Mouse (Mus musculus) forebrain, embryonic 13.5 days (tissue): Measurements from ENCODE around the gene Tmem128. TPM values are rescaled to one million over a fixed set of nuclear protein-coding genes. Genes with fewer than 3 reads are reported as not detected.
A peak's percentile ranks its signal among the peaks of the same experiment; 100 is the strongest.

ENCODE experiments used
- ATAC-seq: fragments of 200-750 bp; cut with Nextera tagmentation; 2 replicates; pipeline ENCODE4 v1.8.0; 2017
- H3K27ac ChIP-seq: fragments of 300-500 bp; sonication (generic); 2 replicates; pipeline ENCODE4 v1.5.1; 2015; ENCODE audit warnings: inconsistent platforms, mild to moderate bottlenecking, moderate library complexity
- H3K27me3 ChIP-seq: fragments of 300-500 bp; sonication (generic); 2 replicates; pipeline ENCODE4 v1.6.1; 2015; ENCODE audit warnings: mild to moderate bottlenecking, inconsistent platforms
- H3K36me3 ChIP-seq: fragments of 300-500 bp; sonication (generic); 2 replicates; pipeline ENCODE4 v1.6.1; 2015; ENCODE audit warnings: mild to moderate bottlenecking, inconsistent platforms; ENCODE audit not compliant: poor library complexity, severe bottlenecking
- H3K4me1 ChIP-seq: fragments of 300-500 bp; sonication (generic); 2 replicates; pipeline ENCODE4 v1.6.1; 2015; ENCODE audit warnings: inconsistent platforms
- H3K4me2 ChIP-seq: fragments of 300-500 bp; sonication (generic); 2 replicates; pipeline ENCODE4 v1.6.1; 2015; ENCODE audit warnings: inconsistent platforms, mild to moderate bottlenecking, moderate library complexity
- H3K4me3 ChIP-seq: fragments of 300-500 bp; sonication (generic); 2 replicates; pipeline ENCODE4 v1.5.1; 2015; ENCODE audit warnings: mild to moderate bottlenecking, inconsistent platforms
- H3K9ac ChIP-seq: fragments of 300-500 bp; sonication (generic); 2 replicates; pipeline ENCODE4 v1.6.1; 2015; ENCODE audit warnings: mild to moderate bottlenecking, inconsistent platforms
- H3K9me3 ChIP-seq: fragments of 300-500 bp; sonication (generic); replicated peaks from 2 replicates; pipeline ENCODE4 v1.6.1; 2016; ENCODE audit warnings: inconsistent platforms
- WGBS: fragments of 180-500 bp; shearing (Covaris S2); methylation state at CpG from one replicate; pipeline ENCODE4 v1.1.7; 2015; 5-methylcytosine and 5-hydroxymethylcytosine counted together
- polyA plus RNA-seq: library from polyadenylated mRNA; unstranded; fragments of >200 nt; fragmentation: Nextera tagmentation; extraction: Ambion mirVana; gene quantifications from 2 replicates; pipeline ENCODE4 v1.2.1, GENCODE M21; 2015

Tmem128 gene
- 99.2 and 110 TPM in 2 replicates for polyA plus RNA-seq

DNA sequence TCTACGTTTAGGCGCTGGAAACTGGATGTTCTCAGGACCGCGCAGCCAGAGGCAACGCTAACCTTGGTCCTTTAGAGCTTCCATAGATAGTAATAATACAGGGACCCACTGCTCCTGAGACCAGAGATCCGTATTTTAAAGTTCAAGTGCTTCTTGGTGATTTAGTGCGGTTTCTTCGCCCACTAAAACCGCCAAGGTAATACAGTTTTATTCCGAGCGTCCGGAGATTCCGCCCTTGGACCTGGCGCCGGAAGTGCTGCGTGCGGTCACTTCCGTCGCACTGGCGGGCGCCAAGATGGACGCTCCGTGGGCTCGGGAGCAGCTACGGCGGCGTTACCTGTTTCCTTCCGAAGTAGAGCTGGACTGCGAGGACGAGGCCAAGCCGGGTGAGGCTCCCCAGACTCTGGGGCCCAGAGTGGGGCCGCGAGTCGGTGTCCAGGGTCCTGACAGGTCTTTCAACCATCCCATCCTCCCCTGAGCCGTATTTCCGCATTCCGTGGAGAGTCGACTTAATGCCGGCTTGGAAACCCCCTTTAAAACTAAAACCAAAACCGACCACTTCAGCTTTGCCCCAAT is at the start of gene Tmem128:
Gene Tmem128, plus strand, starts transcription at position 79 of the 576 bp plus-strand sequence.
- H3K4me3 ChIP-seq = peak within 1 kb of the TSS; percentile 86
- under 1% methylated on average over 40 of the region's 40 CpGs for WGBS
- peak within 1 kb of the TSS; percentile 89 for H3K9ac ChIP-seq
- peak within 1 kb of the TSS; percentile 75 for H3K4me2 ChIP-seq
- peak; percentile 85 for ATAC-seq
- H3K9me3 ChIP-seq = no peaks in the 10 kb centered on the region
- peak within 1 kb of the TSS; percentile 74 for H3K27ac ChIP-seq
- peaks cover 8% of the 10 kb centered on the region for H3K4me1 ChIP-seq
- H3K27me3 ChIP-seq = no peaks in the 10 kb centered on the region
- H3K36me3 ChIP-seq = peaks cover 29% of the 10 kb centered on the region

DNA sequence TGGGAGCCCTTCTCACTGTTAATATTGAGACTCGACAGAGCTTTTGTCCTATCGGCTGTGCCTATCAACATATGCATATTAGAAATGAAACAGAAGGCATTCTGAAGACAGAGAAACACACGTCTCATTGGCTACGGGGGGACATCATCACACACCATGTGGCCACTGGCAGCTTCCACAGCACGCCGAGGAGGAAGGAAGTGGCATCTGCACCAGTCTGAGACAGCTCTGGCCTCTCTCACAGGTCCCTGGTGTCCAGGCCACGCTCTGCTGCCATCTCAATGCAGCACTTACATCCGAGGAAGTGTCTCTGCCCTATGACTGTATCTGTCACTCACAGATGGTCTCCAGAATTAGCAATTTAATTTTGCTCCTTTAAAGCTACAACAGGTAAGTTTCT is 48.3 kb upstream of the Tmem128 start:
- Histone ChIP-seq H3K4me2 (no peak overlapping the region), H3K27ac (no peak overlapping the region), H3K9ac (no peak overlapping the region), H3K4me1 (no peaks in the 10 kb centered on the region), H3K9me3 (no peaks in the 10 kb centered on the region), H3K36me3 (peaks cover 88% of the 10 kb centered on the region), H3K27me3 (no peaks in the 10 kb centered on the region), H3K4me3 (no peak overlapping the region)
- no peak for ATAC-seq
- 88% methylated on average over 8 of the region's 8 CpGs for WGBS

DNA sequence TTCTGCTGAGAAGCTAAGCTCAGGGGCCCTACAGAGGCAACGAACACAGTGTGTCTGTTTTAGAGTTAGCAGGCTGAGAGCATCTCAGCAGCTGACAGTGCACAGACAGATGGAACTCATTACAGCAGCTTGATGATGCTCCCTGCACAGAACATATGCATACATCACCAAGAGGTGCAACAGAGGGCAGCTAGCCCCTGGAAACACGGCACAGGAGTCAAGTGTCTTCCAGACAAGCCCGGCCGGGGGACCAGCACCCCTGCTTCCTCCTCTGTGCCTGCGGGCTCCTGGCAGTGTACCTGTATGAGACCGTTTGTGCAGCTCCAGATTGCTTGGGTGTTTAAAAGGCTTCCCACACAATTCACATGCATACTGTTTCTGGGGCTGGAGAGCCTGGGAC is 47.0 kb upstream of the Tmem128 start:
- H3K4me2 ChIP-seq = no peak overlapping the region
- H3K4me1 ChIP-seq = no peaks in the 10 kb centered on the region
- no peaks in the 10 kb centered on the region for H3K27me3 ChIP-seq
- H3K27ac ChIP-seq = no peak overlapping the region
- no peak overlapping the region for H3K4me3 ChIP-seq
- no peaks in the 10 kb centered on the region for H3K9me3 ChIP-seq
- no peak overlapping the region for H3K9ac ChIP-seq
- 84% methylated on average over 6 of the region's 6 CpGs for WGBS
- H3K36me3 ChIP-seq = peaks cover 89% of the 10 kb centered on the region
- ATAC-seq = no peak

DNA sequence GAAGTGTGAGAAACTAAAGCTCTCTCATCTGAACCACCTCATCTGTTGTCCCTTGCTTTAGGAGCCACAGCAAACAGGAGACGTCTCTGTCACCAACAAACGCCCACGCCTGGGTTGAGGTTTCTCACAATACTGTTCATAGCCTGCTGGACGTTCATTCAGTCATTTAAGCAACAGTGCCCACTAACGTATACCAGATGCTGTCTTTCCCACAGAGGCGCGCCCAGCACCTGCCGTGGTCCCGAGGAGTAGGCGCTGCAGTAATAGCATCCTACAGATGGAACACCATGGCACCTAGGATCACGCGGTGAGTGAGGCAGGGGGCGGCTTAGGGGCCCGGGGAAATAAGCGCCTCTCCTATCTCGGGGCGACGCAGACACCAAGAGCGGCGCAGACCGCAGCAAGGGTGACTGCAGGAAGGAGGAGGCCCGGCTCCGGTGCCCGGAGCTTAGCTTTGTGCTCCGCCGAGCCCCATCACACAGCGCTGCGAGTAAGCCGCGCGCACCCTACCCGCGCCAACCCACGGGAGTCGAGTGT is 40.1 kb upstream of the Tmem128 start:
- peak overlapping the region; percentile 92 for H3K4me2 ChIP-seq
- H3K27ac ChIP-seq = peak overlapping the region; percentile 70
- peaks cover 33% of the 10 kb centered on the region for H3K36me3 ChIP-seq
- H3K27me3 ChIP-seq = no peaks in the 10 kb centered on the region
- H3K4me3 ChIP-seq = peak overlapping the region; percentile 93
- peak overlapping the region; percentile 90 for H3K9ac ChIP-seq
- peak; percentile 86 for ATAC-seq
- peaks cover 28% of the 10 kb centered on the region for H3K4me1 ChIP-seq
- WGBS = 1% methylated on average over 35 of the region's 35 CpGs
- no peaks in the 10 kb centered on the region for H3K9me3 ChIP-seq

DNA sequence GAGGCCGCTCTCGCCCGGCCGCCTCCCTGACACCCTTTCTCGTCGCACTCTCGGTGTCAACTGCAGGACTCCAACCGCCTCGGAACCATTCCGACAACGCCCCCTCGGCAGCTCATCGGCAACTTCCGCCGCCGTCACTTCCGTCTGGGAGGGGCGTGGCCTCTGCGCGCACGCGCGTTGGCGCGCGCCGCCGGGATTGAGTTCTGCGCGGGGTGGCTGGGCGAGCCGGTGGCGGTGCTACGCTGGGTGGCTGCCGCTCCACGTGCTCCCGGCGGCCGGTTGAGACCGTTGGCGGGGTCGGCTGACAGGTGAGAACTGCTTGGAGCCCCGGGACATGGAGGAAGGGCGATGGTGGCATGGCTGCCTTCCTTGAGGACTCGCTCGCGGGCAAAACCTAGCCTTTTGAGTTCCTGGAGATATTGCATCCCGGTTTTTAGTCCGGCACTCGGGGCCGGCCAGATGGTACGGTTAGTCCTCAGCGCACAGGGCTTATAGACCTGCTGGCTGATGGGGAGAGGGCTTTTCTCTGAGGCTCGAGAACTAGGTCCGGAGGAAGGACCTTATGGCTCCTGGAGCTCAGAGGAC is 39.6 kb upstream of the Tmem128 start, which contains the start of the genes Zbtb49 and Lyar:
Gene Zbtb49, minus strand, starts transcription at position 130 of the 585 bp plus-strand sequence.
Gene Lyar, plus strand, starts transcription at position 143 of the 585 bp plus-strand sequence.
- Histone ChIP-seq H3K36me3 (peaks cover 33% of the 10 kb centered on the region), H3K27me3 (no peaks in the 10 kb centered on the region), H3K4me3 (peak within 1 kb of the TSS; percentile 93), H3K4me2 (peak within 1 kb of the TSS; percentile 92), H3K27ac (peak within 1 kb of the TSS; percentile 70), H3K9me3 (no peaks in the 10 kb centered on the region), H3K9ac (peak within 1 kb of the TSS; percentile 90), H3K4me1 (peaks cover 28% of the 10 kb centered on the region)
- WGBS = under 1% methylated on average over 54 of the region's 55 CpGs
- ATAC-seq = peak; percentile 94

DNA sequence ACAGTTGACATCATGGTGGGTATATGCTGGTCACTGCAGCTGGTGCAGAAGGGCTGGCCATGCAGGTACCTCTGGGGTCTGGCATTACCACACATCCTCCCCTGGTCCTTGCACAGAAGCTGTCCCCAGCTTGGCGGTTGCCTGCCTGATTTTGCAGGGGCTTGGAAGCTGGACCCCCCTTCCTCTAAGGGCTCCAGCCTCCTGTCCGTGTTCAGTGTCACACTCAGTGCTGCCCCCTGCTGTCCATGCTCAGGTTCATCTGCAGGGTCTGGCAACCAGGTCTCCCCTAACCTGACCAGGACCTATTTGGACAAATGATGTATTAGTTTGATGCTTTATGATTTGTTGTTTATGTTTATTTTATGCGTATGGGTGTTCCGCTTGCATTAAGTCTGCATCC is 24.6 kb upstream of the Tmem128 start:
- H3K27ac ChIP-seq = no peak overlapping the region
- no peaks in the 10 kb centered on the region; the same call in 1 of the 2 replicates for H3K9me3 ChIP-seq
- H3K36me3 ChIP-seq = peaks cover 57% of the 10 kb centered on the region
- H3K4me1 ChIP-seq = no peaks in the 10 kb centered on the region
- ATAC-seq = no peak
- no peak overlapping the region for H3K9ac ChIP-seq
- H3K4me3 ChIP-seq = no peak overlapping the region
- H3K4me2 ChIP-seq = no peak overlapping the region
- 64% methylated on average over 4 of the region's 4 CpGs for WGBS
- no peaks in the 10 kb centered on the region for H3K27me3 ChIP-seq

DNA sequence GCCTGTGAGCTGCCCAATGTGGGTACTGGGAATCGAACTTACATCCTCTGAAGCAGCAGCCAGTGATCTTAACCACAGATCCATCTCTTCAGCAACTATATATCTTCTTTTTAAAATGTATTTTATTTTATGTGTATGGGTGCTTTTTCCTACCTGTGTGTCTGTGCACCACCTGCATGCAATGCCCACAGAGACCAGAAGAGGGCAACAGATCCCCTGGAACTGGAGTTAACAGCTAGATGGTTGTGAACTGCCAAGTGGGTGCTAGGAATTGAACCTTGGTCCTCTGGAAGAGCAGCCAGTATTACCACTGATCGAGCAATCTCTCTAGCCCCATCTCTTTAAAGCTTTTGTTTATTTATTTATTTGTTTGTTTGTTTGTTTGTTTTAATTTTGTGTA is 23.4 kb upstream of the Tmem128 start:
- Histone ChIP-seq H3K27ac (no peak overlapping the region), H3K27me3 (no peaks in the 10 kb centered on the region), H3K9me3 (no peaks in the 10 kb centered on the region; the same call in 1 of the 2 replicates), H3K4me1 (0 out of 2 replicates have a peak, but pooled peaks cover 4% of the 10 kb centered on the region), H3K4me2 (no peak overlapping the region), H3K4me3 (no peak overlapping the region), H3K9ac (no peak overlapping the region), H3K36me3 (peaks cover 45% of the 10 kb centered on the region)
- 94% methylated on average over 2 of the region's 2 CpGs for WGBS
- no peak for ATAC-seq

DNA sequence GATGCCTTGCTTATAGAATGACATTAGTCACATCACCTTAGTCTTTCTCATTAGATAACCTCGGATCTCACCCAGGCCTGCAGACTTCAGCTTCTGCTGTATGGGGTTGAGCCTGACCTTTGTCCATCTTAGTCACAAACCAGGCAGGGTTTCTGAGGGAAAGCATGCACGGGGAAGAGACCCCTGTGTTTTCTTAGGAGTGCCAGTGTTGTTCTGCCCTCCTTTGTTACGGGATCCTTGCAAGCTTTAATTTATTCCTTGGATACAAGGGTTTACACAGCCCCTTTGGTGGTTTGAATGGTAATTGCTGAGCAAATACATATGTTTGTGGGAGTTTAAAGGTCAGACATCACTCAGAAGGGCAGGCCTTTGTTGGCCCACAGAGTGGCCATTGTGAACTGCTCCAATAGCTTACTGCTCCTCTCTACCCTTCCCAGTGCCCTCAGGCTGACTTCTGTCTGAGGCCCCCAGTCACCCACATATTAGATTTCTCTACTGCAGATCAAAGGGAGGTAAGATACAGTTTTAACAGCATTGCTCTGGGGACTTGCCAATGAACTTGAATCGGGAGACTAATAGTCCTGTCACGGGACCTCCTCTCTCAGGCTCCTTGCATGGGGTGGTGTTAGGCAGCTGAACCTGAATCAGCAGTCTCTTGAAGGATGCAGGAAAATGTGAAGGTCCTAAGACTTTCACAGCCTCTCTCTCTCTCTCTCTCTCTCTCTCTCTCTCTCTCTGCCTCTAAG is 19.1 kb upstream of the Tmem128 start:
- 0 out of 2 replicates have a peak, but pooled peaks cover 4% of the 10 kb centered on the region for H3K4me1 ChIP-seq
- peaks cover 8% of the 10 kb centered on the region; the same call in 1 of the 2 replicates for H3K36me3 ChIP-seq
- H3K4me2 ChIP-seq = no peak overlapping the region
- no peaks in the 10 kb centered on the region for H3K27me3 ChIP-seq
- H3K9ac ChIP-seq = no peak overlapping the region
- no peak for ATAC-seq
- no peak overlapping the region for H3K27ac ChIP-seq
- WGBS = 30% methylated on average over 5 of the region's 5 CpGs
- no peak overlapping the region for H3K4me3 ChIP-seq
- H3K9me3 ChIP-seq = no peaks in the 10 kb centered on the region; the same call in 1 of the 2 replicates

DNA sequence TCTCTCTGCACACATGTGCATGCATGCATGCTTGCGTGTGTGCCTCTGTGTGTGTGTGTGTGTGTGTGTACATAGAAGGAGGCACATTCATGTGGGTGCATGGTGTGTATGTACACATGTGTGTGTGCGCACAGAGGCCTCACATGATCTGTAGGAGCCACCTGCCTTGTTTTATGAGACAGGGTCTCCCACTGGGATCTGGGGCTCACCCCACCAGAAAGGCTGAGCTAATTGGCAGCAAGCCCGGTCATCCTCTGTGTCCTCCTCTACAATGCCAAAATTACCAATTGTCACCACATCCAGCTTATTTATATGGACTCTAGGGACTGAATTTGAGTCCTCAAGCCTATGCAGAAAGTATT is 18.5 kb upstream of the Tmem128 start:
- ATAC-seq = no peak

DNA sequence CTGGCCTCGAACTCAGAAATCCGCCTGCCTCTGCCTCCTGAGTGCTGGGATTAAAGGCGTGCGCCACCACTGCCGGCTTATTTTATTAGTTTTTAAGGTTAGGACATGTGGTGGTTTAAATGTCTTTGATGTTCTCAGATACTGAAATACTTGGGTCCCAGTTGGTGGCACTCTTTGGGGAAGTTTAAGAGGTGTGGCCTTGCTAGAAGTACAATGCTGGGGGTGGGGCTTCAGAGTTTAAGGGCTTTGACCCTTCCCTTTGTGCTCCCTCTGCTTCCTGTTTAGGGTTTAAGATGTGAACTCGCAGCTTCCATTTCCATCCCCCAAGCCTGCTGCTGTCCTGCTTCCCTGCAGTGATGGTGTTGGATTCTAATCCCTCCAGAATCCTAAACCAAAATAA is 18.0 kb upstream of the Tmem128 start:
- Histone ChIP-seq H3K27ac (no peak overlapping the region), H3K9ac (no peak overlapping the region), H3K4me3 (no peak overlapping the region), H3K4me2 (no peak overlapping the region), H3K4me1 (0 out of 2 replicates have a peak, but pooled peaks cover 4% of the 10 kb centered on the region), H3K36me3 (no peaks in the 10 kb centered on the region), H3K27me3 (no peaks in the 10 kb centered on the region), H3K9me3 (no peaks in the 10 kb centered on the region)
- 84% methylated on average over 6 of the region's 6 CpGs for WGBS
- ATAC-seq = no peak

More for the DNA sequence above, 18.5 kb upstream of the Tmem128 start:
- Histone ChIP-seq H3K4me3 (no peak overlapping the region), H3K27ac (no peak overlapping the region), H3K9me3 (no peaks in the 10 kb centered on the region; the same call in 1 of the 2 replicates), H3K9ac (no peak overlapping the region), H3K27me3 (no peaks in the 10 kb centered on the region), H3K36me3 (peaks cover 4% of the 10 kb centered on the region; the same call in 1 of the 2 replicates), H3K4me1 (0 out of 2 replicates have a peak, but pooled peaks cover 4% of the 10 kb centered on the region), H3K4me2 (no peak overlapping the region)
- WGBS = 63% methylated on average over 3 of the region's 3 CpGs

DNA sequence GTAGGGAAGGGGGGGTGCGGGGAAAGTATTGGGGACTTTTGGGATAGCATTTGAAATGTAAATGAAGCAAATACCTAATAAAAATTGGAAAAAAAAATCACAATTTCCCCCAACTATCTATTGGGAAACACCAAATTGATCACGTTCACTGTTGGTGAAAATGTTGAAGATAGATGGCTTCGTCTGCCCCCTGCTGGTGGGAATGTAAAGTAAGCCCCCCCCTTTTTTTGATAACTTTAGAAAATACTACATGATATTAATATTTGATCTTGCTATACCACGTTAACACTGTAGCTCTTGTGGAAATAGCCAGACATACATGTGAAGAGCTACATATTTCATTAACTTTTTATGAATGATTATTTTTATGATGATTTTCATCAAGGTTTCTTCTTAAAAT is 4.8 kb upstream of the Tmem128 start:
- H3K27ac ChIP-seq = no peak overlapping the region
- no peaks in the 10 kb centered on the region for H3K4me1 ChIP-seq
- H3K9ac ChIP-seq = no peak overlapping the region
- WGBS = 52% methylated on average over 4 of the region's 4 CpGs
- no peak for ATAC-seq
- no peak overlapping the region for H3K4me2 ChIP-seq
- no peaks in the 10 kb centered on the region for H3K36me3 ChIP-seq
- H3K4me3 ChIP-seq = no peak overlapping the region
- H3K9me3 ChIP-seq = no peaks in the 10 kb centered on the region
- no peaks in the 10 kb centered on the region for H3K27me3 ChIP-seq

DNA sequence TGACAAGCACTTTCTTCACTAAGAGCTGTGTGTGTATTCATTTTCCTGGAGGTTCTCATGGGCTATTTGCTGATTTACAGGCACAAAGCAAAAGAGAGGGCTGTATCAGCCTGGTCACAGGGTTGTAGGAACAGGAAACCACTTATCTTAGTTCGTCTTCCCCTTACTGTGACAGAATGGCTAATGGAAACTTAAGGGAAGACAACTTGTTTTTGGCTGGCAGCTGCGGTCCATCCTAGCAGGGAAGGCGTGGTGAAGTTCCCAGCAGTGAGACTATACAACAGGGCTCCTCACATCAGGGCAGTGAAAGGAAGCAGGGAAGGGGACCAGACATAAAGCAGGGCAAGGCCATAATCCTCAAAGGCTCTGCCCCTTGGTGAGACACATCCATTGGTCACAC is 4.3 kb upstream of the Tmem128 start:
- no peak for ATAC-seq
- H3K9ac ChIP-seq = no peak overlapping the region
- no peaks in the 10 kb centered on the region for H3K27me3 ChIP-seq
- peaks cover under 1% of the 10 kb centered on the region; the same call in 1 of the 2 replicates for H3K4me1 ChIP-seq
- H3K27ac ChIP-seq = no peak overlapping the region
- H3K4me3 ChIP-seq = no peak overlapping the region
- 86% methylated on average over 3 of the region's 3 CpGs for WGBS
- H3K4me2 ChIP-seq = no peak overlapping the region
- no peaks in the 10 kb centered on the region for H3K9me3 ChIP-seq
- no peaks in the 10 kb centered on the region for H3K36me3 ChIP-seq
